Mouse (Mus musculus) forebrain, postnatal 0 days (tissue): ENCODE data around the gene Zcwpw1. TPM values are rescaled to one million over a fixed set of nuclear protein-coding genes. Genes with fewer than 3 reads are reported as not detected.
"Not testable (repeated sequence)": the region's sequence is repeated elsewhere in the genome, so short reads cannot be mapped to it uniquely, and the experiment has no call there.

Experiments used
- ATAC-seq: fragments of 200-750 bp; cut with Nextera tagmentation; 2 replicates; pipeline ENCODE4 v1.8.0; 2017; ENCODE audit warnings: mild to moderate bottlenecking, moderate library complexity
- DNase-seq: peaks from one replicate; pipeline ENCODE4 v3.0.0-alpha.2; 2015
- H3K27ac ChIP-seq: fragments of 300-500 bp; sonication (generic); 2 replicates; pipeline ENCODE4 v1.5.1; 2014; ENCODE audit warnings: low read depth, mild to moderate bottlenecking, antibody characterized with exemption, low read length, moderate library complexity, mixed read lengths
- H3K27me3 ChIP-seq: fragments of 300-500 bp; sonication (generic); 2 replicates; pipeline ENCODE4 v1.6.1; 2014; ENCODE audit warnings: mild to moderate bottlenecking, low read length, mixed read lengths; ENCODE audit not compliant: insufficient read depth
- H3K36me3 ChIP-seq: fragments of 300-500 bp; sonication (generic); 2 replicates; pipeline ENCODE4 v1.6.1; 2014; ENCODE audit warnings: mild to moderate bottlenecking, moderate library complexity; ENCODE audit not compliant: insufficient read depth
- H3K4me1 ChIP-seq: fragments of 300-500 bp; sonication (generic); 2 replicates; pipeline ENCODE4 v1.6.1; 2014; ENCODE audit warnings: antibody characterized with exemption; ENCODE audit not compliant: insufficient read depth
- H3K4me2 ChIP-seq: fragments of 300-500 bp; sonication (generic); 2 replicates; pipeline ENCODE4 v1.6.1; 2014; ENCODE audit warnings: low read depth, mild to moderate bottlenecking, moderate library complexity
- H3K4me3 ChIP-seq: fragments of 300-500 bp; sonication (generic); 2 replicates; pipeline ENCODE4 v1.5.1; 2014; ENCODE audit warnings: low read depth, low read length, mixed read lengths
- H3K9ac ChIP-seq: fragments of 300-500 bp; sonication (generic); 2 replicates; pipeline ENCODE4 v1.6.1; 2014; ENCODE audit warnings: mild to moderate bottlenecking
- H3K9me3 ChIP-seq: fragments of 300-500 bp; sonication (generic); 2 replicates; pipeline ENCODE4 v1.6.1; 2016; ENCODE audit warnings: low read length
- CTCF ChIP-seq: sonication (generic); IDR thresholded peaks from 2 replicates; pipeline ENCODE4 v1.5.1; 2016; ENCODE audit warnings: antibody characterized with exemption, control low read depth, low read depth
- WGBS: fragments of 180-500 bp; shearing (Covaris S2); extraction: QIAGEN DNeasy Blood & Tissue Kit; methylation state at CpG from one replicate; pipeline ENCODE4 v1.1.7; 2014; 5-methylcytosine and 5-hydroxymethylcytosine counted together
- polyA plus RNA-seq: library from polyadenylated mRNA; unstranded; fragments of >200 nt; fragmentation: Nextera tagmentation; extraction: Ambion mirVana; gene quantifications from 2 replicates; pipeline ENCODE4 v1.2.1, GENCODE M21; 2015
- total RNA-seq: library from RNA; depleted of rRNA; stranded (reverse); fragments of >200 nt; gene quantifications from 2 replicates; pipeline ENCODE4 v1.2.3, GENCODE M21; 2014

Zcwpw1 gene
- total and polyA plus RNA-seq, 2 experiments from 2014 or later: 4.8 to 7.7 TPM

GRCm38 (mm10) chr5:137831506-137831905 lies 43.9 kb downstream of the Zcwpw1 start:
- no peak for ATAC-seq
- H3K4me1 ChIP-seq: no peaks in the 10 kb centered on the region
- no peak overlapping the region for H3K4me3 ChIP-seq
- no peak overlapping the region for H3K27ac ChIP-seq
- 84% methylated on average over 6 of the region's 6 CpGs for WGBS
- no peaks in the 10 kb centered on the region for H3K9me3 ChIP-seq
- no peak for TF ChIP-seq CTCF
- DNase-seq: no peak
- no peaks in the 10 kb centered on the region for H3K27me3 ChIP-seq
- no peak overlapping the region for H3K4me2 ChIP-seq
- no peaks in the 10 kb centered on the region for H3K36me3 ChIP-seq
- H3K9ac ChIP-seq: no peak overlapping the region

GRCm38 (mm10) chr5:137833500-137833899 lies 45.9 kb downstream of the Zcwpw1 start:
- Histone ChIP-seq H3K27ac (no peak overlapping the region), H3K36me3 (no peaks in the 10 kb centered on the region), H3K4me3 (no peak overlapping the region), H3K9ac (no peak overlapping the region), H3K4me2 (no peak overlapping the region), H3K4me1 (no peaks in the 10 kb centered on the region), H3K9me3 (no peaks in the 10 kb centered on the region), H3K27me3 (no peaks in the 10 kb centered on the region)
- DNase-seq (no peak), ATAC-seq (no peak)
- WGBS: 52% methylated on average over 4 of the region's 4 CpGs
- TF ChIP-seq CTCF: no peak

- not testable (repeated sequence) for ATAC-seq, H3K4me3 ChIP-seq, H3K27me3 ChIP-seq, H3K36me3 ChIP-seq, DNase-seq, H3K9ac ChIP-seq, H3K9me3 ChIP-seq, H3K4me1 ChIP-seq, H3K4me2 ChIP-seq, H3K27ac ChIP-seq
- 60% methylated on average over 2 of the region's 2 CpGs for WGBS
These were observed 48.4 kb downstream of the Zcwpw1 start, which contains the start of gene Pilra for GRCm38 (mm10) chr5:137835966-137836520. Gene Pilra (minus strand): TSS chr5:137836281.

- no peak for ATAC-seq
- Histone ChIP-seq H3K4me1 (no peaks in the 10 kb centered on the region), H3K36me3 (no peaks in the 10 kb centered on the region), H3K27ac (no peak overlapping the region), H3K4me3 (no peak overlapping the region), H3K27me3 (no peaks in the 10 kb centered on the region), H3K4me2 (no peak overlapping the region), H3K9ac (no peak overlapping the region), H3K9me3 (no peaks in the 10 kb centered on the region)
- TF ChIP-seq CTCF: no peak
- DNase-seq: no peak
These were observed 49.0 kb downstream of the Zcwpw1 start for GRCm38 (mm10) chr5:137836611-137837010.

GRCm38 (mm10) chr5:137837110-137837509 lies 49.5 kb downstream of the Zcwpw1 start:
- not testable (repeated sequence) for H3K27ac ChIP-seq, H3K4me1 ChIP-seq, H3K36me3 ChIP-seq, DNase-seq, H3K9me3 ChIP-seq, H3K9ac ChIP-seq, H3K4me3 ChIP-seq, H3K4me2 ChIP-seq, ATAC-seq, H3K27me3 ChIP-seq

- H3K9ac ChIP-seq, H3K4me1 ChIP-seq, H3K9me3 ChIP-seq, H3K36me3 ChIP-seq, ATAC-seq, H3K27me3 ChIP-seq, H3K4me2 ChIP-seq, H3K27ac ChIP-seq, DNase-seq, H3K4me3 ChIP-seq: not testable (repeated sequence)
- 85% methylated on average over 1 of the region's 1 CpGs for WGBS
These were observed 62.7 kb downstream of the Zcwpw1 start for GRCm38 (mm10) chr5:137850313-137850712.

- DNase-seq, ATAC-seq, H3K4me1 ChIP-seq, H3K9ac ChIP-seq, H3K4me2 ChIP-seq, H3K4me3 ChIP-seq, H3K27ac ChIP-seq, H3K9me3 ChIP-seq, H3K36me3 ChIP-seq, H3K27me3 ChIP-seq: not testable (repeated sequence)
- WGBS: 81% methylated on average over 3 of the region's 3 CpGs
These were observed 67.3 kb downstream of the Zcwpw1 start for GRCm38 (mm10) chr5:137854907-137855306.

- not testable (repeated sequence) for H3K4me2 ChIP-seq, H3K27me3 ChIP-seq, ATAC-seq, H3K27ac ChIP-seq, DNase-seq, H3K4me3 ChIP-seq, H3K36me3 ChIP-seq, H3K9me3 ChIP-seq, H3K4me1 ChIP-seq, H3K9ac ChIP-seq
- WGBS: 78% methylated on average over 4 of the region's 5 CpGs
These were observed 69.3 kb downstream of the Zcwpw1 start for GRCm38 (mm10) chr5:137856870-137857269.

GRCm38 (mm10) chr5:137857960-137858710 lies 70.5 kb downstream of the Zcwpw1 start, which contains the start of gene Pilrb1:
Gene Pilrb1 (minus strand): TSS chr5:137858106.
- not testable (repeated sequence) for DNase-seq, H3K4me3 ChIP-seq, H3K9ac ChIP-seq, H3K4me1 ChIP-seq, H3K9me3 ChIP-seq, H3K27ac ChIP-seq, ATAC-seq, H3K4me2 ChIP-seq, H3K27me3 ChIP-seq, H3K36me3 ChIP-seq
- WGBS: 87% methylated on average over 2 of the region's 2 CpGs

- H3K9me3 ChIP-seq, H3K27ac ChIP-seq, H3K4me1 ChIP-seq, ATAC-seq, H3K36me3 ChIP-seq, H3K4me3 ChIP-seq, H3K27me3 ChIP-seq, DNase-seq, H3K9ac ChIP-seq, H3K4me2 ChIP-seq: not testable (repeated sequence)
- 88% methylated on average over 1 of the region's 1 CpGs for WGBS
These were observed 76.4 kb downstream of the Zcwpw1 start for GRCm38 (mm10) chr5:137864008-137864407.
